Mouse (Mus musculus) cerebellum, adult 11-12 months (tissue): ENCODE data around the gene Slit2.
"Not testable (repeated sequence)": the region's sequence is repeated elsewhere in the genome, so short reads cannot be mapped to it uniquely, and the experiment has no call there.

Experiments
- DNase-seq: peaks from one replicate; pipeline ENCODE4 v3.0.0; 2022

Gene Slit2

DNA sequence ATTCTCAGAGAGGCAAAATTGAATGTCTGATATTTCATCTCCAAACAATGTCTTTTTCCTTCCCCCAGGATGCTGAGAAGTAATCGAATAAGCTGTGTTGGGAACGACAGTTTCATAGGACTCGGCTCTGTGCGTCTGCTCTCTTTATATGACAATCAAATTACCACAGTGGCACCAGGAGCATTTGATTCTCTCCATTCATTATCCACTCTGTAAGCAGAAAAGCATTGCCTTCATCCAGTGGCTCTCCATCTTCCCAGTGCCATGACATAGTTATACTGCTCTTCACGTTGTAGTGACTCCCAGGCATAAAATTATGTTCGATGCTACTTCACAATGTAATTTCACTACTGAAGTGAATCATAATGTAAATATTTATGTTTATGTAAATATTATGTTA lies 252.3 kb downstream of the Slit2 start:
- DNase-seq = no peak

DNA sequence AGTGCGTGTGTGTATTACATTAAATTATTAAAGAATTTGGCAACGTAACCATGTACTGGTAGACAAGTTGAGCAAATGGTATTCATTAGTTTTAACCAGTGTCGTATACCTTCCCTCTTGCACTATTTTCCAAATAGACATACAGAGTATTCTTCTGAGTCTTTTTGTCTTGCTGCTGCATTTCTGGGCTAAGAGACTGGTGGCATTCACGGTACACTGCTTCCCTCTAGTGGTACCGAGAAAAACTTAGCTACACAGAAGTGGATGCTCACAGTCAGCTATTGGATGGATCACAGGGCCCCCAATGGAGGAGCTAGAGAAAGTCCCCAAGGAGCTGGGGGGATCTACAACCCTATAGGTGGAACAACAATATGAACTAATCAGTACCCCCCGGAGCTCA lies 257.8 kb downstream of the Slit2 start:
- not testable (repeated sequence) for DNase-seq

DNA sequence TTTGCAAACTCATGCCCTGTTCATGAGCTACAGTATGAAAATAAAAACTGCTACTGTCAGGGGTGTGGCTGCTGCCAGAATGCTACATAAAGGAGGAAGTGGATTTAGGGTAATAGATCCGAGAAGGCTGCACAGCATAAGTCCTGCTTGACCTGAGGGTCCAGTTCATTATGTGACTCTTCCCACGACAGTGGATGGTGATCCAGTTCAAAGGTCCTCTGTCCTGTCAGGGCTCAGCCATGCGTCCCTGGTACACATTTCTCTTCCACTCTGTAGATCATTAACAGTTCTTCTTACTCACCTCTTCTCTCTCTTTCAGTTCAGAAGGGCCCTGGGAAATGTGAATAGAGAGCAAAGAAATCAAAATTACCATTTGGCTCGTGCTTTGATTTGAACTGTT lies 265.4 kb downstream of the Slit2 start:
- DNase-seq = no peak

DNA sequence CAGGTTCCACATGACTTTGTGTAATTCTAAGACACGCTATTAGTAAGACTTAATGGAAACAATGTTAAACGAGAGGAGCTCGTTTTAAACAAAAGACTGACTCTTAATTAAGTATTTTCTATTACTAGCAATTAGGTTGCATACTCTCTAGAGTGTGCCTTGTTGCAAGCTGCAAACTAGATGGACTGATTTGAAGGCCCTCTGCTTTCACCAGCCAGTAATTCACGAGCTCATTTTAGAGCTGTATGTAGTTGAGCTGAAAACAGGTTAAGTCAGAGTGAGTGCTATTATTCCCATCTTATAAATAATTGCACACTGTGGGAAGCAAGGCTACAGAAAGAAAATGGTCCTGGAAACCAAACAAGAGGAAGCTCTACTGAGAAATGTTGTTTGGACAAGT lies 294.6 kb downstream of the Slit2 start:
- no peak for DNase-seq

DNA sequence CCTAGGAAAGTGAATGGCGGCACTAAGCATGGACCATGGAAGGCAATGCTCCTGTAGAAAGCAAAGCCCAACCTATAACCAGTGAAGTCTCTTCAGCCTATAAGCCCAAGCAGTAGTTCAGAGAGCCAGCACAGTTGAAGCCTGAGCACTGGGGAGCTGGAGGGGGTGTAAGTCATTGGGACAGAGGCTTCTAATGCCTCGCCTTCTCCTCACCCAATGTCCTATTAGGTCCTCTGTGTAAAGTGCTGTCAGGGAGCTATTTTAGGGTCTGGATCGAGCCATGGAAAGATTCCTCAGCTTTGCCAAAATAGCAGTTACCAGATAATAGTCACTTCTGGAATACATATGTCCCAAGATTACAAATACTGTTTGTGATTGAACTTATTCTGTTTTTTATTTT lies 318.2 kb downstream of the Slit2 start:
- DNase-seq = no peak

DNA sequence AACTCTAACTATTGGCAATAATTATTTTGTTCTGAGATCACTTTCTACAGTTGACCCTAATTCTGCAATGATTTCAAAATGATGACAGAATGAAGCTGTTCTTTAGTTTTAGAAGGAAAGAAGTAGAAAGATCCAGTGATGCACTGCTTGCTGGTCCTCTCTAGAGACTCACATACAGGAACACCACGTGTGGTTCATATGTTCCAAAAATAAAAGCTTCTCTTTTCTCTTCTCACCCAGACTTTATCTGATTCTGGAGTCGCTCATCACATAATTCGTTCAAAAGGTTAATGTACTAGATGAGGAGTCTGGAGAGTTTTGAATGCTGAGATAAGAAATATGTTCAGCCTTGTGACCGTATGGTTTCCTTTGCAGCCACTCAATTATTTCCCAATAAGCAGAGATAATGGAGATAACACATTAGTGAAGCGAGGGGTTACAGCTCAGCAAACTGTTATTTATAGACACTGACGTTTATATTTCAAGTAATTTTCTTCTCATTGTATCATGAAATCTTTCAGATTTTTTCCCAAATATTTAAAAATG lies 332.2 kb downstream of the Slit2 start:
- no peak for DNase-seq

DNA sequence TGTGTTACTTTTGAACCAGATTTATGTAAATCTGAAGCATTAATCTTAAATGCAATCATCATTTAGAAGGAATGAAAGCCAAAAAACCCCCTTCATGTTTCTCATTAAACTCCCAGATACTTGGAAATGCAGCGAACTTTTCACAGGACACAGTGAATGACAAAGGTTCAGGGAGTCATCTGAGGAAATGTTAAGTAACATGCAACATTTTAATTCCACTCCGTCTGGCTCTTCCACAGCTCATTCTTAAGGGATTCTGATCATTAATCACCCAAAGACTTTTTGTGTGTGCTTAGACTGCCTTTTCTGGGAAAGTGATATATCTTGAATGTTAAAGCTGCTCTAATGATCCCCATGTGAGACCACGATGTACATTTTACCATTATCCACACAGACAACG lies 337.7 kb downstream of the Slit2 start:
- DNase-seq = no peak

DNA sequence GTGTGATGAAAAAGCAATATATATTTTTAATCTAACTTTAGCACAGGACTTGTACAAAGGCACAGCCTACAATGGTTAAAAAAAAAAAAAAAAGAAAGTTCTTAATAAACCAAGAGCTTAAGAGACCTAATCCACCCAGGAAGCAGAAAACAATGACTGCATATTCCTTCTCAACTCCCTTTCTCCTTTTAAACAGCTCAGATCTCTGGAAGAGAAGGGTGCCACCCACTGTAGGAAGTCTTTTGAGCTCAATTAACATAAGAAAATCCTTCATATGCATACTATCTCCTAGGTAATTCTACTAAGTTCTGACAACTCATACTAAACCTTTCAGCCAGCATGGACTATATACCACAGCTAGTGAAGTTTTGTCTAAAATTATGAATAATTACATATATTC lies 343.3 kb downstream of the Slit2 start:
- DNase-seq = no peak

DNA sequence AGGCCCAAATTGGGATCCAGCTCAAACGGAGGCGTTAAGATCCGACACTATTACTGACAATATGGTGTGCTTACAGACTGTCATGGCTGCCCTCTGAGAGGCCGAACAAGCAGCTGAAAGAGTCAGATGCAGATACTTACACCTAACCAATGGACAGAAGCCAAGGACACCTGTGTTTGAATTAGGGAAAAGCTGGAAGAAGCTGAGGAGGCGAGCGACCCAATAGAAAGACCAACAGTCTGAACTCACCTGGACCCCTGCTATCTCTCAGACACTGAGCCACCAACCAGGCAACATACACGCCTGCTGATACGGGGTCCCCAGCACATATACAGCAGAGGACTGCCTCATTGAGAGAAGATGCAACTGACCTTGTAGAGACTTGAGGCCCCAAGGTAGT lies 344.7 kb downstream of the Slit2 start, which contains the start of gene 5730480H06Rik:
5730480H06Rik (plus strand) TSS at position 301 of the 400 bp plus-strand sequence.
- DNase-seq = no peak

DNA sequence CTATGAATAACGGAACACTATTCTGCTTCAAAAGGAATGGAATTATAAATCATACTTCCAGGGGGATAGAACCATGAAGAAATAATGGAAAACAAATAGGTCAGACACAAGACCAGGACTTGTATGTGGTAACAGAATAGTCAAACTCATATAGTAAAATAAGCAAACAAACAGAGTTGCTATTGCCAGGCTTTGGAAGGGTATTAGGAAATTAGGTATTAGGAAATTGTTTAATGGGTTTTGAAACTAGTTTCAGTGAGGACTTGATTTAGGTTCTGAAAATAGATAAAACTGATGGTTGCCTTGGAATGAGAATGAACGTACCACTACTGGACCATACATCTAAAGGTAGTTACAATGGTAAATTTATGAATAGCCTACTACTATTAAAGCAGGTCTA lies 346.8 kb downstream of the Slit2 start:
- no peak for DNase-seq

DNA sequence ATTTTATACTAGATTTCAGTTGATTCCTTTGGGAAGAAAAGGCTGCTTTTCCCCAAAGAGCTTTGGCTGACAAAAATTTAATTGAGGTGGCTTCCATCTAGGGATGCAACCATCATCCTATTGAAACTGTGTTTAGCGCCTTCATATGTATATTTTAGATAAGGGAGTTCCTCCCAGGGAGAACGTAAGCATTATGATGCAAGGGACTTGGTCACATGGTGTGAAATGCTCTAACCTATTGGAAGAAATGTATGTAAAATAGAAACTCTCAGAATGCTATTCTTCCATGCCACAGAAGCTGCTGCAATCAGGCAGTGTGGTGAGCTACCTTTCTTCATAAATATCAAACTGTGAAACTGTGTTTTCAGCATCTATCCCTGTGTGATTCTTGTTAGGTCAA lies 347.9 kb downstream of the Slit2 start:
- DNase-seq = no peak

DNA sequence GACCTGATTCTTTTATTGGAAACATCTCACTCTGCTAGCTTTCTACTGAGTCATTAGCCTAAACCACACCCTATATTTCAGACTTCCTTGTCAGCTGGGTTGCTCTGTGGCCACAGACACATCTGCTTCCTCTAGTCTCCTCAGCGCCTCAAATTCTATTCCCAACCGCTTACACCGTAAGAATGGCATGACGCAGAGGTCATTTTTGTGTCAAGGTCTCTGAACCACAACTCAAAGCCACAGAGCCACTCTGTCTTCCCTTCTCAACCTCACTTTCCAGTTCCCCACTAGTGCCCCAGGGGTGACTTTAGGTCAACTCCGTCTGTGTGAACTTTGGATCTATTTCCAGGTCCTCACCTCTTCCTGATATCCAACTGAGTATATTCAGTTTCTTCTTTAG lies 348.5 kb downstream of the Slit2 start:
- no peak for DNase-seq

DNA sequence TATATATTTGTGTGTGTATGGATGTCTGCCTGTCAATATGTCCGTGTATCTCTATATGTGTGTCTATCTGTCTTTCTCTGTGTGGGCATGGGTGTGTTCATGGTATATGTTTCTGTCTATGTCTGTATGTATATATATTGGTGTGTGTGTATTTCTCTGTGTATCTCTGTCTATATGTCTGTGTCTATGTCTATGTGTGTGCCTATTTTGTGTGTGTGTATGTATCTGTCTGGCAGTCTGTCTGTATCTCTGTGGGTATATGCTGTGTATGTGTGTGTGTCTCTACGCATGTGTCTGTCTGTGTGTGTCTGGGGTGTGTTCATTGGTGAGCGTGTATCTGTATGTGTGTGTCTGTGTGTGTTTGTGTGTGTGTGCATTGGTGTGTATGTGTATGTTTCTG lies 350.5 kb downstream of the Slit2 start:
- no peak for DNase-seq

DNA sequence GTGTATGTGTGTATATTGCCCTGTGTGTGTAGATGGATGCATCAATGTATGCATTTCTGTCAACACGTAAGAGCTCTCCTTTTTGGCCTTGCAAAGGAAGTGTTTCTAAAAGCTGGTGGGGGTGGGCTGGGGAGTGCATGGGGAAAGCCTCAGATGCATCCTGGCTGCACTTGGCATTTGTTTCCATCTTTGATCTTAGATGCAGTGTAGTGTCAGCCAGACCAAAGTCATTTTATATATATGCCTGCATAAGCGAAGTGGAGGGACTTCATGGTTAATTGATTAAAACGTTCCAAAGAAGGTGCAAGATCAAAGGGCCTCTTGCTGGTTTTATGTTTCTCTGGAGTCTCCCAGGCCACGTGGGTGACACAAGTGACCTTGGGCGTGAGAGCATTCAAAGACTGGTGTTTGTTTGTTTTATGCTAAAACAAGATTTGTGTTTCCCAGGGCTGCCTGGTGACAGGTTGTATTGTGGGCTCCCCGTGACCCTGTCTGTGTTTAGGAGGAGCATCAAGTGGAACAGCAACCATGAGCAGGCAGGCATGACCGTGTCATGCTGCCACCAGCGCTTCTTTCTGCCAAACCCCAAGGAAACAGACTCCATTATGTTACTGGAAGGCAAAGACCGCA lies 351.1 kb downstream of the Slit2 start:
- no peak for DNase-seq

DNA sequence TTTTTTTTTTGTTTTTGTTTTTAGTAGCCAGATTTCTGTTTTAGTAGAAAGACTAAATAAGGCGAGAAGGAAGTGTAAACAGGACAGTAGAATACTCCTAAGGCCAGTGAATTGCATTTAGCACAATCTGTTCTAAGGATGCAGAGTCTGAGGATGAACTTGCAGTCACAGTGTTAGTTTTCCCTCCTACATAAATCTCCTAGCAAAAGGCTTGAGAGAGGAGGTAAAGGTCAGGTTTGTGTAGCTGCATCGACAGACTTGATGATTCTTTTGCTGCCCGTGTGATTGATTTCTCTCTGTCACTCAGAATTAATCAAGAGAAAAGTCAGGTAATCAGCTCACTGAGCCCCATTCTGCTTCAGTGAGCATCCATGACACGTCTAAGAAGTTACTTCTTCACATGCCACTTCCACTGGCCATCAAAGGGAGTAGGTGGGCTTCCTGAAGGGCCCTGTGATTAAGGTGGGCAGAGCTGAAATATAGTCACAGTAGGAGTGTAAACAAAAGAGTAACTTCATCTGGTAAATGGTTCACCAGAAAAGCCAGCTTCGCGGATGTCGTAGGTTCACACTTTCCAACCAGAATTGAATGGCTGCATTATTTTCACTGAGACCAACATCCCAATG lies 358.0 kb downstream of the Slit2 start:
- no peak for DNase-seq

DNA sequence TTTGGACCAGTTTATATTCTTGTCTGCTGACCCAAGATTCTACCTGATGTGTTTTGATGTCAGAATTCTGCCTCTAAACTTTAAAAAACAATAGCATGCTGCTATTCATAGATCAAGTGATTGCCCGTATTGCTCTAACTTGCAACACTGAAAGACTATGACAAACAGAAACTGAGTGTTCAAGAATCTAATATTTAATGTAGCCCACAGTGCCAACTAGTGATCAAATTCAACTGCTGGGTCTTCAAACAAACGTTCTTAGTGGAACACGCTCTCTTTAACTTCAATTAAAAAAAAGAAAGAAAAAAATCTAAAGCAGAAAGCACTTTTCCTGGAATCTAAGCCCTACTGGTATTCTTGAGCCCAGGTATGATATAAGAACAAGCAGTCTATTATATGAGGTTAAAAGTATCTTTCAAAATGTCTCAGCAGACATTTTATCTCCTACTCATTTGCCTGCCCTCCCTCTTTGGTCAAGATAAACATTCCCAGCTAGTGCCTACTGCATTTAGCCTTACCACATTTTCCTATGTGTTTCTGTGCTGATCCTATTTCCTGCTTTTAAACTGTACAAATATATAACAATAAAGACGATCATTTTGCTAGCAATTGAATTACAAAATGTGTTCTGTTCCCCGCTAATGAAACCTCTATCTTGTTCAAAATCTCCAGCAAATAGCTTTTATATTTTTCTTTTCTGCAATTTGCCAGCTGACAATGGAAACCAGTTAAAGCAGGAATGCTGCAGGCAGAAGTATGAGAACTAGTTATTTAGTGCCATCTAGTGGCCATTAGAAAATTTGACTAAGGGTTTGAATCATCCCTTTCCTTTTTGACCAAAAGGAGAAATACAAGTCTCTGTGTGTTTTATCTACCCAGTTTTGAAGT lies 362.4 kb downstream of the Slit2 start:
- DNase-seq = no peak

DNA sequence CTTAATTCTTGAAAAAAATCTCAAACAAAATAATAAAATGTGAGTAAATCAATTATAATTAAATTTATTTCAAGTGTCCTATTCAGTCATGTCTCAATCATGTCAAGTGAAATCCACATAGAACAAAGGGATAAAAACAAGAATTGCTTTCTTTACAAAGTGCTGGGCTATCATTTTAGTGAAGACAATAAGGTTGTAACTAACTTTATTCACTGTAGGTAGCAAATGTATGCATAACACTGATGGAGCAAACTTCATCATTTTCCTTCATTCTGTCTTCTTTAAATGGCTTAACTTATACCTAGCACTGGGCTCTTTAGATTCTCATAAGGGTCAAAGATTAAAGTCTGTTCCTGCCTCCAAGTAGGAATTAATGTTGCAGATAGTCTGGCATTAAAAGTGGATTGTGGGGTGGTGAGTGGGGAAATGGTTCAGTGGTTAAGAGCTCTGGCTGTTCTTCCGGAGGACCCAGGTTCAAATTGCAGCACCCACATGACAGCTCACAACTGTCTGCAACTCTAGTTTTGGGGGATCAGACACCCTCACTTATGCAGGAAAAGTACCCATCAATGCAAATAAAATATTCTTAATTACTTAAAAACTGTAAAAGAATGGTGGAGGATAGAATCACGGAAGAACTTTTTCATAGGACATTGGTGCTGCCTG lies 363.2 kb downstream of the Slit2 start:
- DNase-seq = no peak

DNA sequence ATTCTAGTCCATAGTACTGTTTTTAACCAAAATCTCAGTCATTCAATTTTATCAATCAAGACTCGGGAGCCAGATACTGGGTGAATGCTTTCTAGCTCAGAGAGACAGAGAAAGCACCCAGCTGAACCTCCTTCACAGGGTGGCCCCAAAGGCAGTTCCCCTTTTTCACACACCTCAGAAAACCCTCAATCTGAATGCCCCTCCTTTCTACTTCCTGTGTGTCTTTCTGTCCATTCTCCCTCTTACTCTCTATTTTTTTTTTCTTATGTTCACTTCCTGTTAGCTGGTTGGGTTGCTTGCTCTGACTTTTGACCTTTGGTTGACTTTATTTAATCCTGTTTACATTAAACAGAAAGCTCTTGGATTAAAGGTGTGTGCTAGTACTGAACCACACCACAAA lies 366.4 kb downstream of the Slit2 start:
- no peak for DNase-seq
